Mouse (Mus musculus): ENCODE measurements around the gene Fnbp4.

DNA sequence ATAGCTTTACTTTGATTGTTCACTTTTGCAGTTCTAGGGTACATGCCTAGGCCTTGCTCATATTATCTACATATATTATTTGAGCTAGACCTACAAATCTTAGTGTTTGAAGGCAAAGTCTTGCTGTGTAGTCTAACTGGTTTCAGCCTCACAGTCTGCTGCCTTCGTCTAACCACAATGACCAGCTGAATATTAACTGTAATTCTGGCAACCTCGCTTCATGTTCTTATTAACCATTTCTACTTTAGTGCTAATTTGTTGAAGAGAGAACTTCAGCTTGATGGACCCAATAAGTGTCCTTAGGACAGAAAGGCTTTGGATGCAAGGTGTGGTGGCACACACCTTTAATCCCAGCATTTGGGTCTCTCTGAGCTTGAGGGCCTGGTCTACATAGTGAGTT, 43.0 kb downstream of the Fnbp4 start:
- no peak for TF ChIP-seq POLR2A (IDR thresholded peaks at IDR 0.05; ENCODE audit: extremely low read depth, insufficient read depth, low read length)
- no peak for TF ChIP-seq CTCF (IDR thresholded peaks at IDR 0.05; ENCODE audit: low read depth, low read length)
